In the genomic region with DNA sequence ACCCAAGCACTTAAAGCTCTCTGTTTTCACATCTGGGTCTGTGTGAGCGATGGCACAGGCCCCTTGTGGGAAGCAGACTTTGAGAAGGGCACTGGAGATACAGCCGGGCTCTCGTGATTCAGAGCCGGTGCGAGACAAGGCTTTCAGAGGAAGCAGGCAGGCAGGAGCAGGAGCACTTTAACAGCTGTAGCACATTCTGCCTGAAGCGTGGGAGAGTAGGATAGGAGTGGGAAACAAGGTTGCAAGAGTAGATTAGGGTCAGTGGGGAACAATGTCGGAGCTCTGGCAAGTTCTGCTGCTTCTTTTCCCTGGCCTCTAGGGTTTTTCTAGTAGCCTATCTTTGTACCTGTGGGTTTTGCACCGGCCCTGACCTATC, we compare ENCODE assay signal across 8 mouse cellular contexts. TPM values are rescaled to one million over a fixed set of nuclear protein-coding genes. Genes with fewer than 3 reads are reported as not detected.
DNase-seq lines count a peak whose midpoint lies in the region; ATAC-seq lines count a peak whose summit lies in the region.

No protein-coding gene starts in this region.

- intact Hi-C loops in heart, postnatal 36 days (cut with DNase I): loop anchor here (2.0 kb wide), 1 partner anchor 48 kb away; no protein-coding TSS in a partner anchor

- no peak for ATAC-seq in heart, embryonic 11.5 days (replicated peaks; ENCODE audit: insufficient number of reproducible peaks, low FRiP score, low TSS enrichment)
- no peak; the same call in 1 of the 2 replicates for ATAC-seq in heart, embryonic 16.5 days (replicated peaks; ENCODE audit: extremely low read depth, insufficient read depth, low FRiP score)
- ATAC-seq in liver, embryonic 15.5 days (ENCODE audit: insufficient read depth): no peak
- ATAC-seq in frontal cortex, adult (ENCODE audit: low TSS enrichment): no peak

- H3K4me3 ChIP-seq in heart, embryonic 11.5 days (ENCODE audit: low read depth, low read length): peak overlapping the region; percentile 46
- peak overlapping the region; percentile 62 for H3K4me3 ChIP-seq in heart, embryonic 16.5 days (ENCODE audit: low read length)
- peak overlapping the region; percentile 58 for H3K4me3 ChIP-seq in liver, embryonic 15.5 days (replicated peaks)

- DNase-seq in heart, postnatal 36 days: no peak
- DNase-seq in c-Kit-positive CD71-positive TER-119-positive erythroid progenitor cells, embryonic 14.5 days (ENCODE audit: low spot score): peak; percentile 49
- no peak for DNase-seq in right cerebral cortex, postnatal 36 days (ENCODE audit: low spot score in 2 of 2)
- no peak for DNase-seq in gastrocnemius, postnatal 25 days

- peak overlapping the region; percentile 56 for H3K9ac ChIP-seq in heart, embryonic 11.5 days (ENCODE audit: low read depth, low read length)
- peak overlapping the region; percentile 66 for H3K9ac ChIP-seq in heart, embryonic 16.5 days (ENCODE audit: low read length)
- H3K9ac ChIP-seq in liver, embryonic 15.5 days: peak overlapping the region; percentile 62

- no peaks in the 10 kb centered on the region for H3K27me3 ChIP-seq in heart, embryonic 11.5 days (ENCODE audit: control insufficient read depth, insufficient read depth, low read length)
- H3K27me3 ChIP-seq in heart, embryonic 16.5 days (ENCODE audit: control insufficient read depth, insufficient read depth, low read length): no peaks in the 10 kb centered on the region
- H3K27me3 ChIP-seq in liver, embryonic 15.5 days: no peaks in the 10 kb centered on the region

- peak overlapping the region; percentile 8; the same call in 1 of the 2 replicates for H3K27ac ChIP-seq in heart, embryonic 11.5 days (ENCODE audit: low read depth, low read length)
- peak overlapping the region; percentile 68 for H3K27ac ChIP-seq in heart, embryonic 16.5 days (ENCODE audit: low read length)
- H3K27ac ChIP-seq in liver, embryonic 15.5 days (replicated peaks): peak overlapping the region; percentile 85

- no peaks in the 10 kb centered on the region for H3K36me3 ChIP-seq in heart, embryonic 11.5 days (ENCODE audit: control insufficient read depth, insufficient read depth, low read length)
- 0 out of 2 replicates have a peak, but pooled peaks cover 3% of the 10 kb centered on the region for H3K36me3 ChIP-seq in heart, embryonic 16.5 days (ENCODE audit: control insufficient read depth, insufficient read depth)
- H3K36me3 ChIP-seq in liver, embryonic 15.5 days (replicated peaks): peaks cover 7% of the 10 kb centered on the region

- peak overlapping the region; percentile 75 for H3K4me2 ChIP-seq in heart, embryonic 11.5 days
- H3K4me2 ChIP-seq in heart, embryonic 16.5 days (ENCODE audit: low read depth, low read length): peak overlapping the region; percentile 90
- peak overlapping the region; percentile 86 for H3K4me2 ChIP-seq in liver, embryonic 15.5 days

- no peaks in the 10 kb centered on the region for H3K9me3 ChIP-seq in heart, embryonic 11.5 days (replicated peaks; ENCODE audit: control insufficient read depth, low read length)
- no peaks in the 10 kb centered on the region for H3K9me3 ChIP-seq in heart, embryonic 16.5 days (replicated peaks; ENCODE audit: control insufficient read depth, low read length)
- H3K9me3 ChIP-seq in liver, embryonic 15.5 days (replicated peaks): no peaks in the 10 kb centered on the region

- 9% methylated on average over 8 of the region's 8 CpGs for WGBS in heart, embryonic 11.5 days (ENCODE audit: insufficient replicate concordance)
- WGBS in heart, embryonic 16.5 days: 16% methylated on average over 8 of the region's 8 CpGs
- 7% methylated on average over 8 of the region's 8 CpGs for WGBS in liver, embryonic 15.5 days (ENCODE audit: insufficient replicate concordance)

- peaks cover 30% of the 10 kb centered on the region for H3K4me1 ChIP-seq in heart, embryonic 11.5 days (ENCODE audit: control insufficient read depth, insufficient read depth, low read length)
- peaks cover 45% of the 10 kb centered on the region for H3K4me1 ChIP-seq in heart, embryonic 16.5 days (ENCODE audit: control insufficient read depth, insufficient read depth, low read length)
- peaks cover 73% of the 10 kb centered on the region for H3K4me1 ChIP-seq in liver, embryonic 15.5 days (replicated peaks)

RNA-seq across cellular contexts. Expression of gene Wbp4, which starts 5.3 kb away (rescaled TPM):
- 35.7 and 38.2 TPM in 2 replicates for polyA plus RNA-seq in heart, embryonic 11.5 days (2014; fragmentation: Nextera tagmentation; extraction: Ambion mirVana)
- 10 to 100 TPM; 20.7 to 22.0 TPM for total RNA-seq in heart, postnatal 36 days (2021)
- polyA plus RNA-seq in heart, embryonic 16.5 days (2015; fragmentation: Nextera tagmentation; extraction: Ambion mirVana): 26.8 and 27.6 TPM in 2 replicates
- 11.2 and 13.5 TPM in 2 replicates for polyA plus RNA-seq in liver, embryonic 15.5 days (2015; fragmentation: Nextera tagmentation; extraction: Ambion mirVana)
- 10 to 100 TPM; 20.0 to 21.2 TPM for total RNA-seq in gastrocnemius, postnatal 25 days (2021)

RNA-seq across cellular contexts. Expression of gene Elf1, which starts 5.6 kb away (rescaled TPM):
- polyA plus RNA-seq in heart, embryonic 11.5 days (2014; fragmentation: Nextera tagmentation; extraction: Ambion mirVana): 8.3 and 8.6 TPM in 2 replicates
- total RNA-seq in heart, postnatal 36 days (2021): 10 to 100 TPM; 13.8 to 17.4 TPM
- 9.9 and 12.3 TPM in 2 replicates for polyA plus RNA-seq in heart, embryonic 16.5 days (2015; fragmentation: Nextera tagmentation; extraction: Ambion mirVana)
- 10.7 and 10.9 TPM in 2 replicates for polyA plus RNA-seq in liver, embryonic 15.5 days (2015; fragmentation: Nextera tagmentation; extraction: Ambion mirVana)
- total RNA-seq in gastrocnemius, postnatal 25 days (2021): 1 to 10 TPM; 4.7 to 5.5 TPM

RNA-seq across cellular contexts. Expression of gene Kbtbd6, which starts 35.0 kb away (rescaled TPM):
- 2.5 and 3.2 TPM in 2 replicates for polyA plus RNA-seq in heart, embryonic 11.5 days (2014; fragmentation: Nextera tagmentation; extraction: Ambion mirVana)
- total RNA-seq in heart, postnatal 36 days (2021): under 1 TPM; 0.16 to 0.17 TPM
- polyA plus RNA-seq in heart, embryonic 16.5 days (2015; fragmentation: Nextera tagmentation; extraction: Ambion mirVana): 1.9 and 2.6 TPM in 2 replicates
- polyA plus RNA-seq in liver, embryonic 15.5 days (2015; fragmentation: Nextera tagmentation; extraction: Ambion mirVana): 3.8 and 4.0 TPM in 2 replicates
- not detected for total RNA-seq in gastrocnemius, postnatal 25 days (2021)

Comparison
In these comparisons a context has a peak if more than half of its experiments do, and no peak if none do; other contexts are left out.
1. H3K27ac ChIP-seq: peak in every context shown above with its lines; median percentile 85 in liver, embryonic 15.5 days; 68 in heart, embryonic 16.5 days; 8 in heart, embryonic 11.5 days.